Mouse (Mus musculus): ENCODE results near the gene Tnk1. TPM values are rescaled to one million over a fixed set of nuclear protein-coding genes. Genes with fewer than 3 reads are reported as not detected.

Tnk1 gene
- polyA plus RNA-seq, 1 experiment from 2014 or later = 1.1 TPM

- Histone ChIP-seq H3K9me3 (replicated peaks; ENCODE audit: control insufficient read depth, low read length) (no peaks in the 10 kb centered on the region), H3K4me1 (ENCODE audit: control insufficient read depth, insufficient read depth, low read length) (peaks cover 9% of the 10 kb centered on the region), H3K27me3 (ENCODE audit: control insufficient read depth, insufficient read depth, low read length) (0 out of 2 replicates have a peak, but pooled peaks cover 2% of the 10 kb centered on the region), H3K9ac (replicated peaks; ENCODE audit: low read length) (0 out of 2 replicates have a peak overlapping the region, but pooled peaks have one; percentile 84), H3K4me3 (ENCODE audit: low read depth, low read length) (peak overlapping the region; percentile 79), H3K36me3 (replicated peaks; ENCODE audit: control insufficient read depth, insufficient read depth, low read depth, low read length) (peaks cover 7% of the 10 kb centered on the region), H3K4me2 (ENCODE audit: low read depth, low read length) (peak overlapping the region; percentile 93), H3K27ac (replicated peaks; ENCODE audit: low read depth, low read length) (no peak overlapping the region)
- 2% methylated on average over 9 of the region's 9 CpGs for WGBS
- peak; percentile 57 for DNase-seq (ENCODE audit: low spot score)
- ATAC-seq (replicated peaks; ENCODE audit: insufficient number of reproducible peaks, low FRiP score, low TSS enrichment, low read depth) = no peak
These were observed 23.1 kb downstream of the Tnk1 start for GRCm38 (mm10) chr11:69835326-69835965.

- Histone ChIP-seq H3K27ac (replicated peaks; ENCODE audit: low read depth, low read length) (peak overlapping the region; percentile 8; the same call in 1 of the 2 replicates), H3K27me3 (ENCODE audit: control insufficient read depth, insufficient read depth, low read length) (0 out of 2 replicates have a peak, but pooled peaks cover 2% of the 10 kb centered on the region), H3K36me3 (replicated peaks; ENCODE audit: control insufficient read depth, insufficient read depth, low read depth, low read length) (peaks cover 7% of the 10 kb centered on the region), H3K9ac (replicated peaks; ENCODE audit: low read length) (peak overlapping the region; percentile 77), H3K9me3 (replicated peaks; ENCODE audit: control insufficient read depth, low read length) (no peaks in the 10 kb centered on the region), H3K4me1 (ENCODE audit: control insufficient read depth, insufficient read depth, low read length) (peaks cover 9% of the 10 kb centered on the region), H3K4me2 (ENCODE audit: low read depth, low read length) (peak overlapping the region; percentile 93), H3K4me3 (ENCODE audit: low read depth, low read length) (peak overlapping the region; percentile 79)
- DNase-seq (ENCODE audit: low spot score) (peak; percentile 58), ATAC-seq (replicated peaks; ENCODE audit: insufficient number of reproducible peaks, low FRiP score, low TSS enrichment, low read depth) (no peak)
- 7% methylated on average over 39 of the region's 48 CpGs for WGBS
These were observed 24.5 kb downstream of the Tnk1 start for GRCm38 (mm10) chr11:69834001-69834549.

GRCm38 (mm10) chr11:69833554-69833953 is 25.0 kb downstream of the Tnk1 start:
- H3K27me3 ChIP-seq (ENCODE audit: control insufficient read depth, insufficient read depth, low read length) = 0 out of 2 replicates have a peak, but pooled peaks cover 2% of the 10 kb centered on the region
- peaks cover 9% of the 10 kb centered on the region for H3K4me1 ChIP-seq (ENCODE audit: control insufficient read depth, insufficient read depth, low read length)
- H3K4me3 ChIP-seq (ENCODE audit: low read depth, low read length) = peak overlapping the region; percentile 79
- no peaks in the 10 kb centered on the region for H3K9me3 ChIP-seq (replicated peaks; ENCODE audit: control insufficient read depth, low read length)
- no peak for DNase-seq (ENCODE audit: low spot score)
- peak overlapping the region; percentile 77; the same call in 1 of the 2 replicates for H3K9ac ChIP-seq (replicated peaks; ENCODE audit: low read length)
- H3K27ac ChIP-seq (replicated peaks; ENCODE audit: low read depth, low read length) = no peak overlapping the region; the same call in 1 of the 2 replicates
- peaks cover 7% of the 10 kb centered on the region for H3K36me3 ChIP-seq (replicated peaks; ENCODE audit: control insufficient read depth, insufficient read depth, low read depth, low read length)
- WGBS = 64% methylated on average over 8 of the region's 8 CpGs
- no peak for ATAC-seq (replicated peaks; ENCODE audit: insufficient number of reproducible peaks, low FRiP score, low TSS enrichment, low read depth)
- H3K4me2 ChIP-seq (ENCODE audit: low read depth, low read length) = peak overlapping the region; percentile 93

- Histone ChIP-seq H3K4me1 (ENCODE audit: control insufficient read depth, insufficient read depth, low read length) (peaks cover 2% of the 10 kb centered on the region; the same call in 1 of the 2 replicates), H3K4me3 (ENCODE audit: low read depth, low read length) (no peak overlapping the region), H3K9me3 (replicated peaks; ENCODE audit: control insufficient read depth, low read length) (no peaks in the 10 kb centered on the region), H3K27me3 (ENCODE audit: control insufficient read depth, insufficient read depth, low read length) (0 out of 2 replicates have a peak, but pooled peaks cover 2% of the 10 kb centered on the region), H3K27ac (replicated peaks; ENCODE audit: low read depth, low read length) (no peak overlapping the region), H3K4me2 (ENCODE audit: low read depth, low read length) (no peak overlapping the region), H3K36me3 (replicated peaks; ENCODE audit: control insufficient read depth, insufficient read depth, low read depth, low read length) (peaks cover 21% of the 10 kb centered on the region), H3K9ac (replicated peaks; ENCODE audit: low read length) (no peak overlapping the region)
- DNase-seq (ENCODE audit: low spot score) = no peak
- WGBS = 83% methylated on average over 5 of the region's 5 CpGs
- no peak for ATAC-seq (replicated peaks; ENCODE audit: insufficient number of reproducible peaks, low FRiP score, low TSS enrichment, low read depth)
These were observed 29.7 kb downstream of the Tnk1 start for GRCm38 (mm10) chr11:69828832-69829231.

GRCm38 (mm10) chr11:69823456-69823855 is 35.1 kb downstream of the Tnk1 start:
- Histone ChIP-seq H3K4me3 (ENCODE audit: low read depth, low read length) (no peak overlapping the region), H3K4me1 (ENCODE audit: control insufficient read depth, insufficient read depth, low read length) (no peaks in the 10 kb centered on the region), H3K36me3 (replicated peaks; ENCODE audit: control insufficient read depth, insufficient read depth, low read depth, low read length) (peaks cover 15% of the 10 kb centered on the region), H3K9me3 (replicated peaks; ENCODE audit: control insufficient read depth, low read length) (no peaks in the 10 kb centered on the region), H3K9ac (replicated peaks; ENCODE audit: low read length) (no peak overlapping the region), H3K27ac (replicated peaks; ENCODE audit: low read depth, low read length) (no peak overlapping the region), H3K27me3 (ENCODE audit: control insufficient read depth, insufficient read depth, low read length) (no peaks in the 10 kb centered on the region), H3K4me2 (ENCODE audit: low read depth, low read length) (no peak overlapping the region)
- ATAC-seq (replicated peaks; ENCODE audit: insufficient number of reproducible peaks, low FRiP score, low TSS enrichment, low read depth) = no peak
- WGBS = 58% methylated on average over 2 of the region's 2 CpGs
- no peak for DNase-seq (ENCODE audit: low spot score)

- ATAC-seq (replicated peaks; ENCODE audit: insufficient number of reproducible peaks, low FRiP score, low TSS enrichment, low read depth) = no peak
- Histone ChIP-seq H3K4me1 (ENCODE audit: control insufficient read depth, insufficient read depth, low read length) (no peaks in the 10 kb centered on the region), H3K9me3 (replicated peaks; ENCODE audit: control insufficient read depth, low read length) (no peaks in the 10 kb centered on the region), H3K27ac (replicated peaks; ENCODE audit: low read depth, low read length) (no peak within 1 kb of the TSS), H3K9ac (replicated peaks; ENCODE audit: low read length) (no peak within 1 kb of the TSS), H3K4me3 (ENCODE audit: low read depth, low read length) (no peak within 1 kb of the TSS), H3K36me3 (replicated peaks; ENCODE audit: control insufficient read depth, insufficient read depth, low read depth, low read length) (peaks cover 12% of the 10 kb centered on the region), H3K4me2 (ENCODE audit: low read depth, low read length) (no peak within 1 kb of the TSS), H3K27me3 (ENCODE audit: control insufficient read depth, insufficient read depth, low read length) (no peaks in the 10 kb centered on the region)
- WGBS = 86% methylated on average over 3 of the region's 3 CpGs
- no peak for DNase-seq (ENCODE audit: low spot score)
These were observed 36.5 kb downstream of the Tnk1 start, which contains the start of gene Spem1 for GRCm38 (mm10) chr11:69822080-69822479. Gene Spem1 (minus strand): TSS chr11:69822180.

GRCm38 (mm10) chr11:69818871-69819270 is 39.7 kb downstream of the Tnk1 start:
- H3K27ac ChIP-seq (replicated peaks; ENCODE audit: low read depth, low read length) = no peak overlapping the region
- no peaks in the 10 kb centered on the region for H3K36me3 ChIP-seq (replicated peaks; ENCODE audit: control insufficient read depth, insufficient read depth, low read depth, low read length)
- H3K9me3 ChIP-seq (replicated peaks; ENCODE audit: control insufficient read depth, low read length) = peaks cover 3% of the 10 kb centered on the region; the same call in 1 of the 2 replicates
- WGBS = 88% methylated on average over 8 of the region's 8 CpGs
- DNase-seq (ENCODE audit: low spot score) (no peak), ATAC-seq (replicated peaks; ENCODE audit: insufficient number of reproducible peaks, low FRiP score, low TSS enrichment, low read depth) (no peak)
- H3K4me2 ChIP-seq (ENCODE audit: low read depth, low read length) = no peak overlapping the region
- no peaks in the 10 kb centered on the region for H3K27me3 ChIP-seq (ENCODE audit: control insufficient read depth, insufficient read depth, low read length)
- H3K4me1 ChIP-seq (ENCODE audit: control insufficient read depth, insufficient read depth, low read length) = no peaks in the 10 kb centered on the region
- no peak overlapping the region for H3K4me3 ChIP-seq (ENCODE audit: low read depth, low read length)
- H3K9ac ChIP-seq (replicated peaks; ENCODE audit: low read length) = no peak overlapping the region

- DNase-seq (ENCODE audit: low spot score) (no peak), ATAC-seq (replicated peaks; ENCODE audit: insufficient number of reproducible peaks, low FRiP score, low TSS enrichment, low read depth) (no peak)
- H3K4me3 ChIP-seq (ENCODE audit: low read depth, low read length) = no peak within 1 kb of the TSS
- WGBS = 74% methylated on average over 2 of the region's 2 CpGs
- no peaks in the 10 kb centered on the region for H3K36me3 ChIP-seq (replicated peaks; ENCODE audit: control insufficient read depth, insufficient read depth, low read depth, low read length)
- peaks cover 3% of the 10 kb centered on the region; the same call in 1 of the 2 replicates for H3K9me3 ChIP-seq (replicated peaks; ENCODE audit: control insufficient read depth, low read length)
- no peak within 1 kb of the TSS for H3K9ac ChIP-seq (replicated peaks; ENCODE audit: low read length)
- no peaks in the 10 kb centered on the region for H3K27me3 ChIP-seq (ENCODE audit: control insufficient read depth, insufficient read depth, low read length)
- H3K27ac ChIP-seq (replicated peaks; ENCODE audit: low read depth, low read length) = no peak within 1 kb of the TSS
- H3K4me1 ChIP-seq (ENCODE audit: control insufficient read depth, insufficient read depth, low read length) = no peaks in the 10 kb centered on the region
- no peak within 1 kb of the TSS for H3K4me2 ChIP-seq (ENCODE audit: low read depth, low read length)
These were observed 40.2 kb downstream of the Tnk1 start, which contains the start of gene Spem2 for GRCm38 (mm10) chr11:69818365-69818764. Gene Spem2 (minus strand): TSS chr11:69818465.
